Mouse (Mus musculus): ENCODE results near the gene Mbtps1. TPM values are rescaled to one million over a fixed set of nuclear protein-coding genes. Genes with fewer than 3 reads are reported as not detected.
A peak's percentile ranks its signal among the peaks of the same experiment; 100 is the strongest.

Gene Mbtps1
- total RNA-seq, 1 experiment, result 167 TPM

GRCm38 (mm10) chr8:119528762-119529161 lies 29.8 kb downstream of the Mbtps1 start:
- H3K27ac ChIP-seq (ENCODE audit: insufficient read depth, low read depth, low read length, poor library complexity, severe bottlenecking), result no peak overlapping the region
- H3K4me3 ChIP-seq (ENCODE audit: insufficient read depth in 1 of 2, low read depth in 1 of 2, low read length in 2 of 2, poor library complexity in 1 of 2, severe bottlenecking in 1 of 2), result no peak overlapping the region
- no peaks in the 10 kb centered on the region for H3K4me1 ChIP-seq (ENCODE audit: control insufficient read depth in 2 of 2, insufficient read depth in 2 of 2, low read length in 2 of 2, poor library complexity in 1 of 2)
- H3K36me3 ChIP-seq (ENCODE audit: control insufficient read depth, insufficient read depth, low read length, poor library complexity, severe bottlenecking), result peaks cover 66% of the 10 kb centered on the region
- TF ChIP-seq ZNF384 (IDR thresholded peaks at IDR 0.05; ENCODE audit: low read depth, low read length) (no peak), ZC3H11A (IDR thresholded peaks at IDR 0.05; ENCODE audit: borderline replicate concordance, low read depth, low read length) (no peak), HCFC1 (IDR thresholded peaks at IDR 0.05; ENCODE audit: borderline replicate concordance, insufficient read depth, low read length) (no peak), MAFK (IDR thresholded peaks at IDR 0.05; ENCODE audit: insufficient read depth, low read depth, low read length) (no peak), CHD2 (IDR thresholded peaks at IDR 0.05; ENCODE audit: low read depth, low read length) (no peak)
- no peak for DNase-seq (ENCODE audit: low read depth, low spot score)
- in situ Hi-C loops (cut with MboI; ENCODE audit: low sequenced_read_pairs in 2 of 2, unreplicated experiment in 2 of 2), result no loop called here
- no peak overlapping the region for H3K9ac ChIP-seq (ENCODE audit: insufficient read depth, low read depth, low read length, poor library complexity, severe bottlenecking)
- H3K9me3 ChIP-seq (ENCODE audit: control insufficient read depth, insufficient read depth, low read depth, low read length), result no peaks in the 10 kb centered on the region

- in situ Hi-C loops (cut with MboI; ENCODE audit: low sequenced_read_pairs in 2 of 2, unreplicated experiment in 2 of 2), result no loop called here
- peaks cover 60% of the 10 kb centered on the region for H3K36me3 ChIP-seq (ENCODE audit: control insufficient read depth, insufficient read depth, low read length, poor library complexity, severe bottlenecking)
- DNase-seq (ENCODE audit: low read depth, low spot score), result peak; percentile 47
Measured at GRCm38 (mm10) chr8:119520102-119520501, 38.4 kb downstream of the Mbtps1 start.

GRCm38 (mm10) chr8:119516674-119517073 lies 41.9 kb downstream of the Mbtps1 start:
- Histone ChIP-seq H3K4me1 (ENCODE audit: control insufficient read depth in 2 of 2, insufficient read depth in 2 of 2, low read length in 2 of 2, poor library complexity in 1 of 2) (peaks cover 3 to 16% of the 10 kb centered on the region in 2 experiments), H3K27ac (ENCODE audit: insufficient read depth, low read depth, low read length, poor library complexity, severe bottlenecking) (peak overlapping the region; percentile 58; the same call in 1 of the 2 replicates), H3K9me3 (ENCODE audit: control insufficient read depth, insufficient read depth, low read depth, low read length) (no peaks in the 10 kb centered on the region), H3K36me3 (ENCODE audit: control insufficient read depth, insufficient read depth, low read length, poor library complexity, severe bottlenecking) (peaks cover 65% of the 10 kb centered on the region), H3K9ac (ENCODE audit: insufficient read depth, low read depth, low read length, poor library complexity, severe bottlenecking) (no peak overlapping the region), H3K4me3 (ENCODE audit: insufficient read depth in 1 of 2, low read depth in 1 of 2, low read length in 2 of 2, poor library complexity in 1 of 2, severe bottlenecking in 1 of 2) (no peak overlapping the region)
- in situ Hi-C loops (cut with MboI; ENCODE audit: low sequenced_read_pairs in 2 of 2, unreplicated experiment in 2 of 2), result no loop called here
- no peak for DNase-seq (ENCODE audit: low read depth, low spot score)
- TF ChIP-seq CHD2 (IDR thresholded peaks at IDR 0.05; ENCODE audit: low read depth, low read length) (no peak), HCFC1 (IDR thresholded peaks at IDR 0.05; ENCODE audit: borderline replicate concordance, insufficient read depth, low read length) (no peak)

More at GRCm38 (mm10) chr8:119520102-119520501, 38.4 kb downstream of the Mbtps1 start:
- Histone ChIP-seq H3K9me3 (ENCODE audit: control insufficient read depth, insufficient read depth, low read depth, low read length) (no peaks in the 10 kb centered on the region), H3K4me1 (ENCODE audit: control insufficient read depth in 2 of 2, insufficient read depth in 2 of 2, low read length in 2 of 2, poor library complexity in 1 of 2) (peaks cover under 1 to 9% of the 10 kb centered on the region in 2 experiments), H3K4me3 (ENCODE audit: insufficient read depth in 1 of 2, low read depth in 1 of 2, low read length in 2 of 2, poor library complexity in 1 of 2, severe bottlenecking in 1 of 2) (no peak overlapping the region), H3K9ac (ENCODE audit: insufficient read depth, low read depth, low read length, poor library complexity, severe bottlenecking) (no peak overlapping the region), H3K27ac (ENCODE audit: insufficient read depth, low read depth, low read length, poor library complexity, severe bottlenecking) (no peak overlapping the region)
- no peak for TF ChIP-seq MAFK (IDR thresholded peaks at IDR 0.05; ENCODE audit: insufficient read depth, low read depth, low read length)
- TF ChIP-seq ZNF384 (IDR thresholded peaks at IDR 0.05; ENCODE audit: low read depth, low read length), result no peak
- no peak for TF ChIP-seq HCFC1 (IDR thresholded peaks at IDR 0.05; ENCODE audit: borderline replicate concordance, insufficient read depth, low read length)
- no peak for TF ChIP-seq CHD2 (IDR thresholded peaks at IDR 0.05; ENCODE audit: low read depth, low read length)
- TF ChIP-seq ZC3H11A (IDR thresholded peaks at IDR 0.05; ENCODE audit: borderline replicate concordance, low read depth, low read length), result no peak

- H3K4me1 ChIP-seq (ENCODE audit: control insufficient read depth in 2 of 2, insufficient read depth in 2 of 2, low read length in 2 of 2, poor library complexity in 1 of 2), result peaks cover 3 to 16% of the 10 kb centered on the region in 2 experiments
- H3K36me3 ChIP-seq (ENCODE audit: control insufficient read depth, insufficient read depth, low read length, poor library complexity, severe bottlenecking), result peaks cover 67% of the 10 kb centered on the region
- no peak overlapping the region for H3K9ac ChIP-seq (ENCODE audit: insufficient read depth, low read depth, low read length, poor library complexity, severe bottlenecking)
- H3K9me3 ChIP-seq (ENCODE audit: control insufficient read depth, insufficient read depth, low read depth, low read length), result no peaks in the 10 kb centered on the region
- H3K27ac ChIP-seq (ENCODE audit: insufficient read depth, low read depth, low read length, poor library complexity, severe bottlenecking), result peak overlapping the region; percentile 78; the same call in 1 of the 2 replicates
- DNase-seq (ENCODE audit: low read depth, low spot score), result peak; percentile 95
- TF ChIP-seq ZC3H11A (IDR thresholded peaks at IDR 0.05; ENCODE audit: borderline replicate concordance, low read depth, low read length) (no peak), HCFC1 (IDR thresholded peaks at IDR 0.05; ENCODE audit: borderline replicate concordance, insufficient read depth, low read length) (no peak), MAFK (IDR thresholded peaks at IDR 0.05; ENCODE audit: insufficient read depth, low read depth, low read length) (no peak), ZNF384 (IDR thresholded peaks at IDR 0.05; ENCODE audit: low read depth, low read length) (no peak), CHD2 (IDR thresholded peaks at IDR 0.05; ENCODE audit: low read depth, low read length) (peak; percentile 75; the same call in 1 of the 2 replicates)
- in situ Hi-C loops (cut with MboI; ENCODE audit: low sequenced_read_pairs in 2 of 2, unreplicated experiment in 2 of 2), result no loop called here
- no peak overlapping the region; a peak in 1 of 4 replicates for H3K4me3 ChIP-seq (ENCODE audit: insufficient read depth in 1 of 2, low read depth in 1 of 2, low read length in 2 of 2, poor library complexity in 1 of 2, severe bottlenecking in 1 of 2)
Measured at GRCm38 (mm10) chr8:119515767-119516166, 42.8 kb downstream of the Mbtps1 start.

GRCm38 (mm10) chr8:119514940-119515339 lies 43.6 kb downstream of the Mbtps1 start:
- H3K9me3 ChIP-seq (ENCODE audit: control insufficient read depth, insufficient read depth, low read depth, low read length), result no peaks in the 10 kb centered on the region
- peak overlapping the region; percentile 18; the same call in 1 of the 2 replicates for H3K9ac ChIP-seq (ENCODE audit: insufficient read depth, low read depth, low read length, poor library complexity, severe bottlenecking)
- in situ Hi-C loops (cut with MboI; ENCODE audit: low sequenced_read_pairs in 2 of 2, unreplicated experiment in 2 of 2), result loop anchor here in 1 of 2 experiments (5.0 kb wide), 1 partner anchor 63 kb away; no protein-coding TSS in a partner anchor
- H3K36me3 ChIP-seq (ENCODE audit: control insufficient read depth, insufficient read depth, low read length, poor library complexity, severe bottlenecking), result peaks cover 68% of the 10 kb centered on the region
- TF ChIP-seq ZC3H11A (IDR thresholded peaks at IDR 0.05; ENCODE audit: borderline replicate concordance, low read depth, low read length), result no peak
- no peak for TF ChIP-seq CHD2 (IDR thresholded peaks at IDR 0.05; ENCODE audit: low read depth, low read length)
- TF ChIP-seq MAFK (IDR thresholded peaks at IDR 0.05; ENCODE audit: insufficient read depth, low read depth, low read length), result no peak
- TF ChIP-seq HCFC1 (IDR thresholded peaks at IDR 0.05; ENCODE audit: borderline replicate concordance, insufficient read depth, low read length), result no peak
- TF ChIP-seq ZNF384 (IDR thresholded peaks at IDR 0.05; ENCODE audit: low read depth, low read length), result no peak
- H3K4me3 ChIP-seq (ENCODE audit: insufficient read depth in 1 of 2, low read depth in 1 of 2, low read length in 2 of 2, poor library complexity in 1 of 2, severe bottlenecking in 1 of 2), result no peak overlapping the region
- H3K4me1 ChIP-seq (ENCODE audit: control insufficient read depth in 2 of 2, insufficient read depth in 2 of 2, low read length in 2 of 2, poor library complexity in 1 of 2), result peaks cover 3 to 16% of the 10 kb centered on the region in 2 experiments
- no peak for DNase-seq (ENCODE audit: low read depth, low spot score)
- H3K27ac ChIP-seq (ENCODE audit: insufficient read depth, low read depth, low read length, poor library complexity, severe bottlenecking), result peak overlapping the region; percentile 78; the same call in 1 of the 2 replicates

All from ES-E14 (cell line).